Mouse (Mus musculus) CH12.LX (cell line): ENCODE results near the gene Mrpl52. TPM values are rescaled to one million over a fixed set of nuclear protein-coding genes. Genes with fewer than 3 reads are reported as not detected.

ENCODE experiments used
- DNase-seq: peaks from one replicate; pipeline ENCODE4 v3.0.0-alpha.2; 2013; ENCODE audit errors: extremely low read depth
- H3K27ac ChIP-seq: 2 replicates; pipeline ENCODE4 v1.5.1; 2012; ENCODE audit warnings: low read depth, mild to moderate bottlenecking, control low read depth, moderate library complexity; ENCODE audit not compliant: insufficient read depth
- H3K27me3 ChIP-seq: replicated peaks from 2 replicates; pipeline ENCODE3; 2012; ENCODE audit warnings: inconsistent platforms
- H3K36me3 ChIP-seq, 2 experiments: replicated peaks in 1 of 2; 2 replicates each; pipeline versions ENCODE3 to v1.6.1; 2012; ENCODE audit warnings: inconsistent platforms in 1 of 2, low read length in 1 of 2, mild to moderate bottlenecking in 1 of 2, mixed read lengths in 1 of 2, moderate library complexity in 1 of 2; ENCODE audit not compliant: control insufficient read depth in 1 of 2, insufficient read depth in 1 of 2
- H3K4me1 ChIP-seq, 2 experiments: 2 replicates each; pipeline ENCODE4 v1.6.1; 2012; ENCODE audit warnings: inconsistent platforms in 1 of 2, moderate library complexity in 1 of 2; ENCODE audit not compliant: insufficient read depth in 2 of 2, control insufficient read depth in 1 of 2
- H3K4me2 ChIP-seq: 2 replicates; pipeline ENCODE4 v1.6.1; 2012; ENCODE audit warnings: low read depth, mild to moderate bottlenecking, control low read depth; ENCODE audit not compliant: poor library complexity, insufficient read depth, severe bottlenecking
- H3K4me3 ChIP-seq, 3 experiments: fragments of 150-350 bp in 1 of 3; sonication (generic) in 1 of 3; replicated peaks in 1 of 3; 2 replicates each; pipeline versions ENCODE3 to v1.5.1; 2011 to 2012; ENCODE audit warnings: low read depth in 2 of 3, low read length in 2 of 3, mild to moderate bottlenecking in 2 of 3, moderate library complexity in 2 of 3, control low read depth in 1 of 3, improper control_type of control experiment in 1 of 3, inconsistent platforms in 1 of 3, mixed read lengths in 1 of 3; ENCODE audit not compliant: poor library complexity in 1 of 3
- H3K79me2 ChIP-seq: replicated peaks from 2 replicates; pipeline ENCODE4 v1.6.1; 2012; ENCODE audit warnings: mild to moderate bottlenecking, moderate library complexity; ENCODE audit not compliant: control insufficient read depth, poor library complexity, insufficient read depth, severe bottlenecking; ENCODE audit errors: extremely low read depth
- H3K9ac ChIP-seq: 2 replicates; pipeline ENCODE4 v1.6.1; 2012; ENCODE audit warnings: low read depth, mild to moderate bottlenecking, control low read depth, moderate library complexity; ENCODE audit not compliant: insufficient read depth
- H3K9me3 ChIP-seq: replicated peaks from 2 replicates; pipeline ENCODE3; 2012; ENCODE audit warnings: low read length, inconsistent platforms, mixed read lengths
- CHD2 ChIP-seq: IDR thresholded peaks from 2 replicates; pipeline ENCODE4 v1.6.1; 2011; ENCODE audit warnings: low read length, improper control_type of control experiment
- E2F4 ChIP-seq: IDR thresholded peaks from 2 replicates; pipeline ENCODE4 v1.6.1; 2011; ENCODE audit warnings: low read depth, low read length, improper control_type of control experiment; ENCODE audit not compliant: insufficient replicate concordance
- ETS1 ChIP-seq: conservative IDR thresholded peaks from 2 replicates; pipeline ENCODE4 v1.6.1; 2012; ENCODE audit warnings: low read depth, mild to moderate bottlenecking, inconsistent platforms, low read length, improper control_type of control experiment, moderate library complexity
- GABPA ChIP-seq: IDR thresholded peaks from 2 replicates; pipeline ENCODE4 v1.6.1; 2012; ENCODE audit warnings: low read depth, low read length, improper control_type of control experiment, inconsistent platforms; ENCODE audit not compliant: insufficient replicate concordance
- HCFC1 ChIP-seq: IDR thresholded peaks from 2 replicates; pipeline ENCODE4 v1.6.1; 2012; ENCODE audit warnings: low read depth, mild to moderate bottlenecking, inconsistent platforms, low read length, improper control_type of control experiment
- JUND ChIP-seq: conservative IDR thresholded peaks from 2 replicates; pipeline ENCODE4 v1.6.1; 2011; ENCODE audit warnings: low read depth, low read length, improper control_type of control experiment
- KAT2A ChIP-seq: IDR thresholded peaks from 2 replicates; pipeline ENCODE4 v1.6.1; 2012; ENCODE audit warnings: low read length, improper control_type of control experiment, inconsistent platforms; ENCODE audit not compliant: insufficient replicate concordance
- MEF2A ChIP-seq: IDR thresholded peaks from 2 replicates; pipeline ENCODE4 v1.6.1; 2014; ENCODE audit warnings: low read depth, mild to moderate bottlenecking, inconsistent platforms, low read length, improper control_type of control experiment, borderline replicate concordance
- MYC ChIP-seq: IDR thresholded peaks from 2 replicates; pipeline ENCODE4 v1.6.1; 2011; ENCODE audit warnings: low read depth, mild to moderate bottlenecking, improper control_type of control experiment, low read length
- RCOR1 ChIP-seq: conservative IDR thresholded peaks from 2 replicates; pipeline ENCODE4 v1.6.1; 2012; ENCODE audit warnings: low read depth, mild to moderate bottlenecking, inconsistent platforms, low read length, improper control_type of control experiment
- SIN3A ChIP-seq: IDR thresholded peaks from 2 replicates; pipeline ENCODE4 v1.6.1; 2012; ENCODE audit warnings: low read length, improper control_type of control experiment, inconsistent platforms
- TBP ChIP-seq: conservative IDR thresholded peaks from 2 replicates; pipeline ENCODE4 v1.6.1; 2011; ENCODE audit warnings: low read depth, low read length, improper control_type of control experiment
- TCF12 ChIP-seq: IDR thresholded peaks from 2 replicates; pipeline ENCODE4 v1.6.1; 2014; ENCODE audit warnings: low read depth, mild to moderate bottlenecking, inconsistent platforms, low read length, improper control_type of control experiment
- USF1 ChIP-seq: IDR thresholded peaks from 2 replicates; pipeline ENCODE4 v1.6.1; 2014; ENCODE audit warnings: low read depth, mild to moderate bottlenecking, inconsistent platforms, low read length, improper control_type of control experiment
- USF2 ChIP-seq: conservative IDR thresholded peaks from 2 replicates; pipeline ENCODE4 v1.6.1; 2011; ENCODE audit warnings: low read depth, low read length, improper control_type of control experiment
- ZC3H11A ChIP-seq: IDR thresholded peaks from 2 replicates; pipeline ENCODE4 v1.6.1; 2012; ENCODE audit warnings: low read depth, mild to moderate bottlenecking, inconsistent platforms, low read length, improper control_type of control experiment
- ZMIZ1 ChIP-seq: IDR thresholded peaks from 2 replicates; pipeline ENCODE4 v1.6.1; 2012; ENCODE audit warnings: low read depth, mild to moderate bottlenecking, inconsistent platforms, low read length, improper control_type of control experiment
- dilution Hi-C: fragments of 300-500 bp; cut with MboI; formaldehyde crosslinking; loops from 2 replicates; pipeline ENCODE4 v1.14.3; 2020; ENCODE audit warnings: low sequenced_read_pairs; ENCODE audit not compliant: extremely low pct_unique_long_range_greater_than_20kb, extremely low pct_ligation_motif_present
- in situ Hi-C: fragments of 300-500 bp; cut with MboI; formaldehyde crosslinking; loops from 3 replicates; pipeline ENCODE4 v1.14.3; 2019; ENCODE audit warnings: low sequenced_read_pairs, low pct_ligation_motif_present, low pct_unique_long_range_greater_than_20kb, mixed read lengths
- polyA plus RNA-seq: library from polyadenylated mRNA; unstranded; fragments of >175 nt; gene quantifications from 2 replicates; pipeline ENCODE4 v1.2.1, GENCODE M21; 2012; ENCODE audit warnings: low read depth; ENCODE audit not compliant: insufficient read length
- total RNA-seq, 2 experiments: library from RNA; depleted of rRNA; stranded (reverse); fragments of 300-350 nt in 1 of 2; fragments of >200 nt in 1 of 2; gene quantifications; 2 replicates each; pipeline ENCODE4 v1.2.3; 2012 to 2014

Gene Mrpl52
- total and polyA plus RNA-seq, 3 experiments, result 87.9 to 309 (median 230) TPM

- dilution Hi-C loops, result no loop called here
- Histone ChIP-seq H3K4me2 (no peak within 1 kb of the TSS), H3K9ac (no peak within 1 kb of the TSS), H3K4me1 (peaks cover 13 to 37% of the 10 kb centered on the region in 2 experiments), H3K9me3 (no peaks in the 10 kb centered on the region), H3K27me3 (no peaks in the 10 kb centered on the region), H3K27ac (no peak within 1 kb of the TSS), H3K79me2 (no peaks in the 10 kb centered on the region), H3K4me3 (no peak within 1 kb of the TSS), H3K36me3 (peaks cover 13 to 29% of the 10 kb centered on the region in 2 experiments)
- no peak for TF ChIP-seq SIN3A
- TF ChIP-seq TBP, result no peak
- TF ChIP-seq TCF12, result no peak
- no peak for TF ChIP-seq ZMIZ1
- in situ Hi-C loops, result loop anchor here (10.0 kb wide), 1 partner anchor 197 kb away; no protein-coding TSS in a partner anchor
- DNase-seq, result no peak
Observed at GRCm38 (mm10) chr14:54431334-54432077, 4.8 kb downstream of the Mrpl52 start, which contains the start of gene Mmp14. Gene Mmp14 (plus strand): TSS chr14:54431612.

GRCm38 (mm10) chr14:54432078-54432836 is 5.5 kb downstream of the Mrpl52 start:
- Histone ChIP-seq H3K36me3 (peaks cover 13 to 29% of the 10 kb centered on the region in 2 experiments), H3K4me1 (peaks cover 14 to 36% of the 10 kb centered on the region in 2 experiments), H3K4me3 (no peak overlapping the region), H3K9ac (no peak overlapping the region), H3K4me2 (no peak overlapping the region), H3K27me3 (no peaks in the 10 kb centered on the region), H3K79me2 (no peaks in the 10 kb centered on the region), H3K27ac (no peak overlapping the region), H3K9me3 (no peaks in the 10 kb centered on the region)
- DNase-seq, result no peak
- dilution Hi-C loops, result no loop called here
- TF ChIP-seq ZC3H11A, result no peak
- TF ChIP-seq CHD2, result no peak
- TF ChIP-seq ETS1, result no peak
- no peak for TF ChIP-seq USF2
- TF ChIP-seq E2F4, result no peak
- no peak for TF ChIP-seq HCFC1
- TF ChIP-seq JUND, result no peak
- no peak for TF ChIP-seq TCF12
- no peak for TF ChIP-seq MYC
- no peak for TF ChIP-seq KAT2A
- TF ChIP-seq MEF2A, result no peak
- no peak for TF ChIP-seq RCOR1
- no peak for TF ChIP-seq TBP
- TF ChIP-seq USF1, result no peak
- TF ChIP-seq GABPA, result no peak
- in situ Hi-C loops, result loop anchor here (10.0 kb wide), 1 partner anchor 197 kb away; no protein-coding TSS in a partner anchor
